Mouse (Mus musculus) kidney, embryonic 14.5 days (tissue): ENCODE measurements at regions not wholly inside any gene's neighbourhood (a gene's known extent, or its start where the extent isn't known, plus 50 kb on each side); places are given as distances from the start of the nearest gene placed in this dataset.

Experiments used
- ATAC-seq: fragments of 200-750 bp; cut with Nextera tagmentation; 2 replicates; pipeline ENCODE4 v1.8.0; 2017; ENCODE audit warnings: moderate number of reproducible peaks, mild to moderate bottlenecking, moderate TSS enrichment, moderate library complexity; ENCODE audit not compliant: low FRiP score, low TSS enrichment
- H3K27ac ChIP-seq: fragments of 300-500 bp; sonication (generic); 2 replicates; pipeline ENCODE4 v1.5.1; 2014; ENCODE audit warnings: low read depth, mild to moderate bottlenecking, low read length, moderate library complexity, mixed read lengths
- H3K27me3 ChIP-seq: fragments of 300-500 bp; sonication (generic); 2 replicates; pipeline ENCODE4 v1.6.1; 2014; ENCODE audit warnings: mild to moderate bottlenecking, low read length; ENCODE audit not compliant: control insufficient read depth, insufficient read depth
- H3K36me3 ChIP-seq: fragments of 300-500 bp; sonication (generic); 2 replicates; pipeline ENCODE4 v1.6.1; 2014; ENCODE audit warnings: low read length, mixed read lengths; ENCODE audit not compliant: control insufficient read depth, insufficient read depth
- H3K4me1 ChIP-seq: fragments of 300-500 bp; sonication (generic); 2 replicates; pipeline ENCODE4 v1.6.1; 2014; ENCODE audit warnings: low read length, mixed read lengths; ENCODE audit not compliant: control insufficient read depth, insufficient read depth
- H3K4me2 ChIP-seq: fragments of 300-500 bp; sonication (generic); replicated peaks from 2 replicates; pipeline ENCODE4 v1.6.1; 2014; ENCODE audit warnings: low read depth, mild to moderate bottlenecking, low read length
- H3K4me3 ChIP-seq: fragments of 300-500 bp; sonication (generic); 2 replicates; pipeline ENCODE4 v1.5.1; 2014; ENCODE audit warnings: mild to moderate bottlenecking, low read length
- H3K9ac ChIP-seq: fragments of 300-500 bp; sonication (generic); 2 replicates; pipeline ENCODE4 v1.6.1; 2014; ENCODE audit warnings: low read depth, mild to moderate bottlenecking, low read length, moderate library complexity
- H3K9me3 ChIP-seq: fragments of 300-500 bp; sonication (generic); 2 replicates; pipeline ENCODE4 v1.6.1; 2016; ENCODE audit warnings: low read length; ENCODE audit not compliant: control insufficient read depth
- WGBS: fragments of 180-500 bp; shearing (Covaris S2); extraction: QIAGEN DNeasy Blood & Tissue Kit; methylation state at CpG from one replicate; pipeline ENCODE4 v1.1.7; 2014; 5-methylcytosine and 5-hydroxymethylcytosine counted together

DNA sequence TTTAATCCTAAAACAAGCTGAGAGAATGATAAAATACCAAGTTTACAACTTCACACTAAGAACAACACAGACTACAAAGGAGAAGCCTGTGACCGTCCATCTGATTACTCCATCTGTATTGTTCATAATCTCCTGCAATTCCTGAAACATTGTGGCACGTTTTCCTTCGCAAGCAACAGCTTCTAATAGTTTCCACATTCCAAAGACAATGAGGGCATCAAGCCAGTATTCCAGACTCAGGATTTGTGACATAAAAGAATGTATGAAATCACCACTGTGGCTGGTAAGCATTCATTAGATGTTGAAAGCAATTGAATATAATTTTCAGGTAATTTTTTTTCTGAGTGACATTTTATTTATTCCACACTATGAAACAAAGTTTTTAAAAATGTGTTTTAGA, 278.3 kb downstream of the Hao1 start:
- no peak overlapping the region for H3K27ac ChIP-seq
- ATAC-seq: no peak
- no peaks in the 10 kb centered on the region for H3K9me3 ChIP-seq
- no peaks in the 10 kb centered on the region for H3K27me3 ChIP-seq
- no peaks in the 10 kb centered on the region for H3K36me3 ChIP-seq
- no peak overlapping the region for H3K4me2 ChIP-seq
- 63% methylated on average over 3 of the region's 3 CpGs for WGBS
- H3K9ac ChIP-seq: no peak overlapping the region
- no peak overlapping the region for H3K4me3 ChIP-seq
- H3K4me1 ChIP-seq: no peaks in the 10 kb centered on the region

DNA sequence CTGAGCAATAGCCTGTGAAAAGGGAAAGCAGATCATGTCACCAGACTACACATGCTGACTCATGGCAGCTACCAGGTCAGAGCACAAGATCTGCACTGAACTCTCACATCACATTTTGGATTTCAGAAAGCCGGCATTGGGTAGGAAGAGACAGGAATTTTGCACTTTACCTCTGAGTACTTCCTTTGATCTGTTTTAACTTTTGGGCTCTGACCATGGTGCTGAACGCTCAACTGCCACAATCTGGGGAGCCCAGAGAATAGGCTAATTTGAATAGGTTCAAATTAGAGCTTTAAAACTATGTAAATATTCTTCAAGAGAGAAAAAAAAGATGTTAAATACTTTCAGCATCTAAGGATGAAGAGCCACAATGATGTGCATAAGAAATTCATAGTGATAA, 285.7 kb downstream of the Hao1 start:
- ATAC-seq: no peak
- Histone ChIP-seq H3K4me3 (no peak overlapping the region), H3K36me3 (no peaks in the 10 kb centered on the region), H3K4me2 (no peak overlapping the region), H3K4me1 (no peaks in the 10 kb centered on the region), H3K27ac (no peak overlapping the region), H3K9ac (no peak overlapping the region), H3K9me3 (no peaks in the 10 kb centered on the region), H3K27me3 (no peaks in the 10 kb centered on the region)
- 23% methylated on average over 2 of the region's 2 CpGs for WGBS
